Mouse (Mus musculus) neural tube, embryonic 12.5 days (tissue): ENCODE measurements around the gene Rasd1. TPM values are rescaled to one million over a fixed set of nuclear protein-coding genes. Genes with fewer than 3 reads are reported as not detected.

Experiments
- ATAC-seq: fragments of 200-750 bp; cut with Nextera tagmentation; 2 replicates; pipeline ENCODE4 v1.8.0; 2017; ENCODE audit warnings: low read depth, mild to moderate bottlenecking, moderate TSS enrichment, moderate library complexity; ENCODE audit not compliant: low FRiP score
- H3K27ac ChIP-seq: fragments of 300-500 bp; sonication (generic); 2 replicates; pipeline ENCODE4 v1.5.1; 2016
- H3K27me3 ChIP-seq: fragments of 300-500 bp; sonication (generic); replicated peaks from 2 replicates; pipeline ENCODE4 v1.6.1; 2016; ENCODE audit warnings: mild to moderate bottlenecking
- H3K36me3 ChIP-seq: fragments of 300-500 bp; sonication (generic); 2 replicates; pipeline ENCODE4 v1.6.1; 2016; ENCODE audit warnings: mild to moderate bottlenecking
- H3K4me1 ChIP-seq: fragments of 300-500 bp; sonication (generic); 2 replicates; pipeline ENCODE4 v1.6.1; 2016
- H3K4me2 ChIP-seq: fragments of 300-500 bp; sonication (generic); replicated peaks from 2 replicates; pipeline ENCODE4 v1.6.1; 2016; ENCODE audit warnings: mild to moderate bottlenecking
- H3K4me3 ChIP-seq: fragments of 300-500 bp; sonication (generic); 2 replicates; pipeline ENCODE4 v1.5.1; 2016
- H3K9ac ChIP-seq: fragments of 300-500 bp; sonication (generic); 2 replicates; pipeline ENCODE4 v1.6.1; 2016; ENCODE audit warnings: mild to moderate bottlenecking
- H3K9me3 ChIP-seq: fragments of 300-500 bp; sonication (generic); 2 replicates; pipeline ENCODE4 v1.6.1; 2016; ENCODE audit warnings: mild to moderate bottlenecking
- WGBS: fragments of 180-500 bp; shearing (Covaris S2); methylation state at CpG from one replicate; pipeline ENCODE4 v1.1.7; 2016; 5-methylcytosine and 5-hydroxymethylcytosine counted together
- polyA plus RNA-seq: library from polyadenylated mRNA; unstranded; fragments of >200 nt; fragmentation: Nextera tagmentation; extraction: Ambion mirVana; gene quantifications from 2 replicates; pipeline ENCODE4 v1.2.1, GENCODE M21; 2016

The Rasd1 gene
- polyA plus RNA-seq, 1 experiment from 2014 or later = 1.2 TPM

DNA sequence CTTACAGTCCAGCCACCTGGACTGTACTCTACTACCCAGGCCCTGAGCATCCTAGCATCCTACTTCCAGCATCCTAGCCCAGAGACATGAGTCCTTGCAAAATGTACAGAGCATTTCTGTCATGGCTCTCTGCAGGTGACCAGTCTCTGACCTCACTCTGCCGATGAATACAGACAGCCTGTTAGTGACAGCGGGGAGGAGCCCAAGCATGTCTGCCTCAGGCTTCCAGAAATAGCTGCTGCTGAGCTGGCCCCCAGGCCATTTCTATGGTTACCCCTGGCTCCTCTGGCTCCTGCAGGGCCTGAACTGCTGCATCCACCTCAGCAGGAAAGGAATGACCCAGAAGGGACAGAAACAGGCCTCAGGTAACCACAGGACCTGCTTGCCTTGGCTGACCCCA, 6.9 kb upstream of the Rasd1 start:
- Histone ChIP-seq H3K9ac (no peak overlapping the region), H3K9me3 (no peaks in the 10 kb centered on the region), H3K4me1 (0 out of 2 replicates have a peak, but pooled peaks cover 4% of the 10 kb centered on the region), H3K4me2 (no peak overlapping the region), H3K36me3 (no peaks in the 10 kb centered on the region), H3K4me3 (no peak overlapping the region), H3K27me3 (0 out of 2 replicates have a peak, but pooled peaks cover 9% of the 10 kb centered on the region), H3K27ac (no peak overlapping the region)
- ATAC-seq = no peak
- WGBS = 46% methylated on average over 2 of the region's 2 CpGs

DNA sequence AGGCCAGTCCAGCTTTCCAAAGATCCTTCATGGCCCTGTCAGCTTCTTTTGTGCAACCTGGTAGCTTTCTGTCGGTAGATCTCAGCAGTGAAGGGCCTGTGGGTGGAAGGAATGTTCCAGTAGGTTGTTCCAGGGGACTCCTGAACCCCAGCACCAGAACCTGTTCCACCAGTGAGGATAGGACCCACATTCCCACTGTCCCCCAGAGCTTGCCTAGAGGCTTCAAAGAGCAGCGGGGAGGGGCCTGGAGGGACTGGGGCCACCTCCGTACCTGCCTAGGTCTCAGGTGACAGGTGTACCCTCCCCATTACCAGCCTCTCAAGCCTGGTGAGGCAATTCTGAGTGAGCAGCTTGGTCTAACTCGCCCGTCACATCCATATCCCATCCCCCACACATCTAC, 6.0 kb upstream of the Rasd1 start:
- no peak for ATAC-seq
- WGBS = 79% methylated on average over 5 of the region's 5 CpGs
- Histone ChIP-seq H3K4me3 (no peak overlapping the region), H3K4me2 (no peak overlapping the region), H3K27ac (no peak overlapping the region), H3K36me3 (no peaks in the 10 kb centered on the region), H3K9me3 (no peaks in the 10 kb centered on the region), H3K4me1 (0 out of 2 replicates have a peak, but pooled peaks cover 4% of the 10 kb centered on the region), H3K27me3 (0 out of 2 replicates have a peak, but pooled peaks cover 8% of the 10 kb centered on the region), H3K9ac (no peak overlapping the region)

DNA sequence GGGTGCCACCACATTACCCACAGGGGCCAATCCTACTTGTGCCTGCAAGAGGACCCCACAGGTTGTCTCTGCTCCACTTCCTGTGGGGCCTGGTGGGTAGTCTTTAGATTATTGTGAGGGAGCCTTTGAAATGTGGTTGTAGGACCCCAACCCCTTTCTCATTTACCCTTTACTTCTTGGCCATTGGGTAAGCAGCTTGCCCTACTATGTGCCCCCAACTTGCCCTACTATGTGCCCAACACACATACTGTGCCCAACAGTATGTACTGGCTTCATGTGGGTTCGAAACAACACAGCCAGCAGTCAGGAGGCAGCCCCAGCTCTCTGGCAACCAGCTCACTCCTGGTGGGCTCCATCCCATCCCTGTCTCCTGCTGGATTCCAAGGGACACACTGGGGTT, 3.0 kb upstream of the Rasd1 start:
- Histone ChIP-seq H3K9ac (no peak overlapping the region), H3K4me3 (no peak overlapping the region), H3K27ac (no peak overlapping the region), H3K27me3 (peaks cover 24% of the 10 kb centered on the region), H3K4me2 (no peak overlapping the region), H3K36me3 (no peaks in the 10 kb centered on the region), H3K4me1 (peaks cover 24% of the 10 kb centered on the region), H3K9me3 (no peaks in the 10 kb centered on the region)
- no peak for ATAC-seq
- 100% methylated on average over 1 of the region's 1 CpGs for WGBS

GRCm38 (mm10) chr11:59966102-59966483, 1.3 kb upstream of the Rasd1 start:
- H3K4me1 ChIP-seq = peaks cover 19% of the 10 kb centered on the region
- no peaks in the 10 kb centered on the region for H3K9me3 ChIP-seq
- H3K27me3 ChIP-seq = peaks cover 32% of the 10 kb centered on the region
- 60% methylated on average over 4 of the region's 4 CpGs for WGBS
- no peak for ATAC-seq
- H3K4me3 ChIP-seq = no peak overlapping the region
- H3K4me2 ChIP-seq = no peak overlapping the region
- peaks cover 11% of the 10 kb centered on the region for H3K36me3 ChIP-seq
- H3K27ac ChIP-seq = no peak overlapping the region
- no peak overlapping the region for H3K9ac ChIP-seq

DNA sequence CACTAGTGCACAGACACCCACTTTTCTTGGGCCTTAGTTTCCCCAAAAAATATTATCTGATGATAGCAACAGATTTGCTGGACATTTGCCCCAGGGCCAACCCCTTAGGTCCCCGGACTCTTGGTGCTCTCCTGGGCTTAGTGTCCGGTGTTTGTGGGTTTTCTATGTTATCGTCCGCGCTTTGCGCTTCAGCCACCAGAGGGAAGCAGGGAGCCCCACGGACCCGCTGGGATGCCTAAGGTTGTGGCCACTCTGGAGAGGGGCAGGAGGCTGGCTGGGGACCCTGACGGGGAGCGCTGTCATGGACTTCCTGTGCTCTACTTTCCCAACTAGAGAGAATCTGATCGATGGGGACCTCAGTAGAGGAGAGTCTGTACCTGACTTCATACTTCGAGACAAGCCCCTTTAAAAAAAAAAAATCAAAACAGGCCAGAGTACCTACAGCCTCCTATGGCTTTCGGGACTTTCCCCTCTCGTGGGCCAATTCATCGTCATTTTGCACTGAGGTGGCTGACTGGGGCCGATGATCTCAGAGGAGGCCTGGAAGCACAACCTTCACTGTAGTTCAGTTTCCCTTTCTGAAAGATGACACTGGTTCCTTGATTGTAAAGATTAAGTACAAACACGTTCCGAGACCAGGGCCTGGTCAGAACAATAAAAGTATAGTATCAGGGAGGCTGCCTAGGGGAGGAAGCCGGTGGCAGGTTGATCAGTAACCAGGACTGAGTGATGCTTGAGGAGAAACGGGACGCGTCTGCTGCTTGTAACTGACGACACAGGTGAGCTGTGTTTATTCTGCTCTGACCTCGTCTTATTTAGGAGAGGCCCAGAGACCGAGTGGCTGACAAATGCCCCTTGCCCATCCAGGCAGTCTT, 720 bp upstream of the Rasd1 start:
- no peak overlapping the region for H3K27ac ChIP-seq
- H3K9me3 ChIP-seq = no peaks in the 10 kb centered on the region
- H3K4me3 ChIP-seq = peak overlapping the region; percentile 34
- peak overlapping the region; percentile 77 for H3K4me2 ChIP-seq
- 23% methylated on average over 25 of the region's 25 CpGs for WGBS
- H3K36me3 ChIP-seq = peaks cover 18% of the 10 kb centered on the region
- peaks cover 19% of the 10 kb centered on the region for H3K4me1 ChIP-seq
- peak overlapping the region; percentile 38; the same call in 1 of the 2 replicates for H3K9ac ChIP-seq
- peak; percentile 49; the same call in 1 of the 2 replicates for ATAC-seq
- H3K27me3 ChIP-seq = peaks cover 32% of the 10 kb centered on the region

DNA sequence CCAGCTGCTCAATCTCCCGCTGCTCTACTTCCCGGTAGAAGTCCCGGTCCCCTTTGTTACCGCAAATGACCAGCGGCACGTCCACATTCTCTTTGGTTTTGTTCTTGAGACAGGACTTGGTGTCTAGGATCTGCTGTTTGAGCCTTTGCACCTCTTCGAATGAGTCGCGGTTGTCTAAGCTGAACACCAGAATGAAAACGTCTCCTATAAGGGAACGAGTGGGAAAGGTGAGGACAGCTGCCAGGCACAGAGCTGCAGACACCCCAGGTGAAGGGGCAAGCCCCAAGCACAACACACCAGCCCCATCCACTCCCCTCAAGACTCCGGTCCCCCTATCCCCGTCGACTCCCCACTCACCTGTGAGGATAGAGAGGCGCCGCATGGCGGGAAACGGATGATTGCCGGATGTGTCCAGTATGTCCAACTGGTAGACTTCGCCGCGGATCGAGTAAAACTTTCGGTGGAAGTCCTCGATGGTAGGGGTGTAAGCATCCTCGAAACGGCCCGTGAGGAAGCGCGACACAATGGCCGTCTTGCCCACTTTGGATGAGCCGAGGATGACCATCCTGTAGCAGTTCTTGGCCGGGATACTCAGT, 483 bp downstream of the Rasd1 start:
- peaks cover 19% of the 10 kb centered on the region for H3K4me1 ChIP-seq
- H3K27me3 ChIP-seq = peaks cover 32% of the 10 kb centered on the region
- peak overlapping the region; percentile 38 for H3K9ac ChIP-seq
- H3K4me3 ChIP-seq = peak overlapping the region; percentile 34
- no peak overlapping the region for H3K27ac ChIP-seq
- no peaks in the 10 kb centered on the region for H3K9me3 ChIP-seq
- 3% methylated on average over 33 of the region's 33 CpGs for WGBS
- peak overlapping the region; percentile 77 for H3K4me2 ChIP-seq
- peaks cover 20% of the 10 kb centered on the region for H3K36me3 ChIP-seq
- no peak for ATAC-seq

GRCm38 (mm10) chr11:59963364-59964162, 1.2 kb downstream of the Rasd1 start:
- Histone ChIP-seq H3K27me3 (peaks cover 32% of the 10 kb centered on the region), H3K9me3 (no peaks in the 10 kb centered on the region), H3K27ac (no peak overlapping the region), H3K9ac (peak overlapping the region; percentile 42; the same call in 1 of the 2 replicates), H3K36me3 (peaks cover 20% of the 10 kb centered on the region), H3K4me3 (peak overlapping the region; percentile 34), H3K4me1 (peaks cover 19% of the 10 kb centered on the region), H3K4me2 (peak overlapping the region; percentile 77)
- 6% methylated on average over 34 of the region's 34 CpGs for WGBS
- no peak for ATAC-seq

DNA sequence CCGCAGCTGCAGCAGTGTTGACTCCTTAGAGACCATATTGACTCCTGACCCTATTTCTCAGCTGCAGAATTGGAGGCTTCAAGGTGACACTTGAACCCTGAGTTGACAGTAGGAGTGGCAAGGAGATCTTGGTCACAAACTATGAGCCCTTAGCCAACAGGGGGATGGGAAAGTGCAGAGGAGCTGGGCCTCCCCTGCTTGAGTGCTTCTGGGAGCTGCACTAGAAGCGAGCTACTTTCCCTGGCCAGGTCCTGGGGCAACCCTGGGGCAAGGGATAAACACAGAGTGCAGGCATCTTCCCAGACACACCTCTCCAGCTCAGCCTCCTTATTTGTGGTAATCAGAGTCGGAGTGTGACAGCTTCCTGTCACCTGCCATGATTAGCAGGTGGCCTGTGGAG, 2.2 kb downstream of the Rasd1 start:
- Histone ChIP-seq H3K27ac (no peak overlapping the region), H3K9ac (no peak overlapping the region), H3K27me3 (peaks cover 29% of the 10 kb centered on the region), H3K4me3 (no peak overlapping the region), H3K36me3 (peaks cover 20% of the 10 kb centered on the region), H3K4me2 (no peak overlapping the region), H3K4me1 (peaks cover 19% of the 10 kb centered on the region), H3K9me3 (no peaks in the 10 kb centered on the region)
- ATAC-seq = no peak
- WGBS = 79% methylated on average over 3 of the region's 3 CpGs

DNA sequence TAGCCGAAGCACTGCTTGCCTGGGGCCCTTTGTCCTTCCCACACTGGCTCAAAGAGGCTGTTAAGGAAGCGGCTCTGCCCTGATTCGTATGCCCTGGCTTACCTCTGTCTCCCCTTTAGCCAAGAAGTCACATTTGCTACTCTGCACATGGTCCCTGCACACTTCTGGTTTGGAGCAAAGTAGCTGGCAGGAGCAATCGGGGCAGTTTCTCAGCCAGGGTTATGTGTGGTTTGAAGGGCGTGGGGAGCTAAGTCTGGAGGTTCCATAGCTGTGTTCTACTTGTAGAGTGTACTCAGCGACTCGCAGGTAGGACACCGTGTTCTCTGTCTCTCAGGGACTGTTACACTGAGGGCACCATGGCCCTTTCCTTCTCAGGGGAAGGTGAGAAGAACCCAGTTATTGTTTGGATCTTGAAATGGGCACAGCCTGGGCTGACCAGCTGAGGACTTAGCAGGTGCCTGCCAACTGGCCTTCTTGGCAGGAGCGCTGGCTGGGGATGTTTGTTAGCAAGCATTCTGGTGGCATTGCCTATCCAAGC, 3.3 kb downstream of the Rasd1 start:
- Histone ChIP-seq H3K4me3 (no peak overlapping the region), H3K9me3 (no peaks in the 10 kb centered on the region), H3K9ac (no peak overlapping the region), H3K27me3 (peaks cover 29% of the 10 kb centered on the region), H3K4me2 (no peak overlapping the region), H3K4me1 (peaks cover 19% of the 10 kb centered on the region), H3K36me3 (peaks cover 27% of the 10 kb centered on the region), H3K27ac (no peak overlapping the region)
- ATAC-seq = no peak
- WGBS = 91% methylated on average over 9 of the region's 9 CpGs

GRCm38 (mm10) chr11:59960476-59961337, 4.0 kb downstream of the Rasd1 start:
- peaks cover 19% of the 10 kb centered on the region for H3K4me1 ChIP-seq
- no peaks in the 10 kb centered on the region for H3K9me3 ChIP-seq
- H3K4me2 ChIP-seq = no peak overlapping the region
- H3K9ac ChIP-seq = no peak overlapping the region
- no peak overlapping the region for H3K4me3 ChIP-seq
- 90% methylated on average over 20 of the region's 20 CpGs for WGBS
- ATAC-seq = no peak
- H3K27me3 ChIP-seq = peaks cover 29% of the 10 kb centered on the region
- H3K36me3 ChIP-seq = peaks cover 27% of the 10 kb centered on the region
- H3K27ac ChIP-seq = no peak overlapping the region

DNA sequence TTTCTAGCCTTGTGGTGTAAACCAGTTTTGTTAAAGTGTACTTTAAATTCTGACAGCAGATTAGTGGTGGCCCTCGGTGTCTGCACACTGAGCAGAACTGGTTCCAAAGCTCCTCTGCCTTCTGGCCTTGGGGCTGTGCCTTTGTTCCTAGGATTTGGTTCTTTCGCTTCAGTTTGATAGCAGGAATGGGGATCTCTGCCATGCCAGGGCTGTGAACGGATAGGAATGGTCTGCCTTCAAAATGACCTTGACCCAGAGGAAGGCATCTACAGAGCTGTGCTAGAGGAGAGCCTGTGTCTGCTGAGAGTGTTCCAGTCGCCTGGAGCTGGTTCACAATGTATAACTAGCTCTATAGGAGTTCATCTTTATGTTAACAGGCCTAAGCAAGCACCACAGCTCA, 5.3 kb downstream of the Rasd1 start:
- H3K4me1 ChIP-seq = peaks cover 13% of the 10 kb centered on the region
- H3K9ac ChIP-seq = no peak overlapping the region
- 88% methylated on average over 4 of the region's 4 CpGs for WGBS
- peaks cover 23% of the 10 kb centered on the region for H3K27me3 ChIP-seq
- no peak overlapping the region for H3K4me2 ChIP-seq
- H3K4me3 ChIP-seq = no peak overlapping the region
- peaks cover 27% of the 10 kb centered on the region for H3K36me3 ChIP-seq
- ATAC-seq = no peak
- H3K9me3 ChIP-seq = no peaks in the 10 kb centered on the region
- H3K27ac ChIP-seq = no peak overlapping the region
